Mouse (Mus musculus): ENCODE measurements around the gene Pate4.
A peak's percentile ranks its signal among the peaks of the same experiment; 100 is the strongest.
"Not testable (repeated sequence)": the region's sequence is repeated elsewhere in the genome, so short reads cannot be mapped to it uniquely, and the experiment has no call there.

Gene Pate4

DNA sequence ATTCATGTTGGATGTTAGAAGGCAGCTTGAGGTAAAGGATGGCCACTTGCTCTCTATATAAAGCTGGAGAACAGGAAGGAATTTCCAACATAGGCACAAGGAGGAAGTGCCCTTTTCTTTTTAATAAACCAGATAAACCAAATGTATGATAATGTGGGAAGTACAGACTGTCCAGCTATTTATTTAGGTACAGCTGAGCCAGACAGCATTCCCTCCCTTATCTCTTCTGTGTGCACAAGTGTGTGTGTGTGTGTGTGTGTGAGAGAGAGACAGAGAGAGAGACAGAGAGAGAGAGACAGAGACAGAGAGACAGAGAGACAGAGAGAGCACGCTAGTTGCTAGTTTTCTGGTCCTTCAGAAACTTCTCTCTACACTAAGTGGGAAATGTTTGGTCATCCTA, at the start of gene Pate4:
Gene Pate4 (minus strand): TSS at position 101 of the 400 bp plus-strand sequence.
- DNase-seq, result no peak

DNA sequence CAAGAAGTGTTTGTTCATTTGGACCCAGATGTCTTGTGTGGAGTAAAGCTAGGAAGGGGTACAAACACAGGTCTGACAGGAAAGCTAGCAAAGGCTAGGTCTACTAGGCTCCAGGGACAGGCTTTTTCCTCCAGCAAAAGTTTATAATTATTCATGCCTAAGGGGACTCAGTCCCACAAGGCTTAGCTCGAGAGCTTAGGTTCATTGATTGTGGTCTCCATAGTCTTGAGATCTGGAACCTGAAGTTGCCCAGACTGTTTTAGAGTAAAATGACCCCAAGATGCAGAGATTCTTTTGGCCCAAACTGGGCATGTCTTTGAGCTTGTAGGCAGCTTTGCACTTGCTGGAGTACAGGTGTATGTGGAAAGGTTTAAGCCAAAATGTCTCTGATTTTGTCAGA, 36.4 kb upstream of the Pate4 start, which contains the start of gene Pate3:
Gene Pate3 (minus strand): TSS at position 101 of the 400 bp plus-strand sequence.
- DNase-seq, result no peak

DNA sequence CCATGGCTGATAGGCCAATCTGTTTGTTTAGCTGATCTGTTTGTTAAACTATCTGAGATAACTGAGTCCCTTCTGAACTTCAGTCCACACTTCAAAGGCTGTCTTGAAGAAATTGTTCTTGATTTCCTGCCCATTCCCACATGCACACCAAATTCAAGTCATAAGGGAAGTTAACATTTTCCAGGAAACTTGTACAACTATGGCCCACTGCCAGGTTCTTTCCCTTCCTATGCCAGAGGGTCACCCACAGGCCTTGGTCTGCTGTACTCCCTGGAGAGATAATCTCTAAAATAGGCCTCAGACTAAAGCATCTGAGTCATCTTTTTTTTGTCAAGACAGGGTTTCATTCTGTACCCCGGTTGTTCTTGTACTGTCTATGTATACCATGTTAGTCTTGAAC, 21.2 kb upstream of the Pate4 start:
- DNase-seq, result no peak

DNA sequence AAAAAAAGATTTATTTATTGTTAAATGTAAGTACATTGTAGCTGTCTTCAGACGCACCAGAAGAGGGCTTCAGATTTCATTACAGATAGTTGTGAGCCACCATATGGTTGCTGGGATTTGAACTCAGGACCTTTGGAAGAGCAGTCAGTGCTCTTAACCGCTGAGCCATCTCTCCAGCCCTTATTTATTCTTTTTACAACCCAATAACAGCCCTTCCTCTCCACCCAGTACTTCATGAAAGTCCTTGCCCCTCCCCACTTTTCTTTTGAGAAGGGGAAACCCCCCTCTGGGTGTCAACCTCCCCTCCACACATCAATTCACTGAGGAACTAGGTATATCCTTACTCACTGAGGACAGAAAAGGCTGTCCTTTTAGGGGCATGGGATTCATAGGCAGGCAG, 5.0 kb upstream of the Pate4 start:
- DNase-seq, result not testable (repeated sequence)

DNA sequence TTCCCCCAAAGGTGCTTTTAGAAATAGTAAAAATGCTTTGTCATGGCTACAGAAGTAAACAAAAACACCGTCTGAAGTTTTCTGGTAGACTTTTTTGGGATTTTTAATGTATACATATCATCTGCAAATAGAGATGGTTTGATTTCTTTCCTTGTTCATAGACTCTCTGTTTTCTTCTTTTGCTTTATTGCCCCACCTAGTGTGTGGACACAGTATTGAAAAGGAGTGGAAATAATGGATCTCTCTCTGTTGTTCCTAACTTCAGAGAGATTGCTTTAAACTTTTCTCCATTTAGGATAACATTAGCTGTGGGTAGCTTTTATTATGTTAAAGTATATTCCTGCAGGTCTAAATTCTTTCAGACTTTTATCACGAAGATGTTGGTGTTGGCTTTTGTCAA, 2.3 kb upstream of the Pate4 start:
- no peak for DNase-seq

DNA sequence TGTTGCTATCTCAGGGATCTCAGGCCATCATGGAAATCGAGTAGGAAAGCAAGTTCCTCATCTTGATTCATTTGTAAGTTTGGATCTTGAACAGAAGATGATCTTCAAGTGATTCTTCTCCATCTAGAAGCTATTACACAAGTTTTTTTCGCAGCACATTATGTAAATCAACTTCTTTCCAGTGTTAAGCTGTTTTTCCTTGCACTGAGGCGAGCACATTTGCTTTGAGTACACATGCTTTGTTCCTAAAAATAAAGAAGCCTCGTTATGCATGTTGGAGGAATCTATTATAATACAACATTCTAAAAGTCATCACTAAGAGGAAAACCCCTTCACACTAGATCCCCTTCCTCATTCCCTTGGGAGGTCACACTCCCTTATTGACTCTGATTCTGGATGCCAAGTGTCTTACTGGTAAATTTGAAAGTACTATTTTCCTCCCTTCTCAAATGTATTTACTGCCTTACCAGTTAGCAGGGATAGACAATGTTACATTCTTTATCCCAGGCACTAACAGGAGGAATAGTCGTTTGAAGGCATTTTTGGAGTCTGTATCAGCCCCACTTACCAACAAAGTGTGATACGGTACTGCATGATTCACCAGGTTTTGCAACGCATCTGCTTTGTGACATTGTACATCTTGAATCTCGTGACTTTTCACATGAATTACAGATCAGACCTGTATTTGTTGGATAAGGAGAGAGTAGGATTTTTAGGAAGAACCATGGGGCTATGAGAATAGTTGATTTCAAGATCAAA, 3.9 kb downstream of the Pate4 start:
- DNase-seq, result no peak

DNA sequence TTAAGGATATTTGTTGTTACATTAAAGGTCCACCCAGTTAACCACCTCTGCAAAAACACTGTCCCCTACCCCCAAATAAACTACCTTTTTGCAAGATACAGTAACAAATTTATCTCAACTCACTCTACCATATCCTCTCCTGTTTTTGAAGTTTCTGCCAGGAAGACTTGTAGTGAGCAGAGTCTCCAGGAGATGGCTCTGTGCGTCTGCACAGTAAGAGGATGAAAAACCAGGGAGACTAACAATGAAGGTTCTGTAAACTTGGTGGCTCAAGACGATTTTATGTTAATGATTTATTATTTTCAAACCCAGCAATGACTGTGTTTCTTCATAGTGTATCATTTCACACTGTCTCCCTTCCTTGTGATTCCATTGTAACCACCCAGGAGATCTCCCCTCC, 18.8 kb downstream of the Pate4 start:
- DNase-seq, result peak; percentile 20

DNA sequence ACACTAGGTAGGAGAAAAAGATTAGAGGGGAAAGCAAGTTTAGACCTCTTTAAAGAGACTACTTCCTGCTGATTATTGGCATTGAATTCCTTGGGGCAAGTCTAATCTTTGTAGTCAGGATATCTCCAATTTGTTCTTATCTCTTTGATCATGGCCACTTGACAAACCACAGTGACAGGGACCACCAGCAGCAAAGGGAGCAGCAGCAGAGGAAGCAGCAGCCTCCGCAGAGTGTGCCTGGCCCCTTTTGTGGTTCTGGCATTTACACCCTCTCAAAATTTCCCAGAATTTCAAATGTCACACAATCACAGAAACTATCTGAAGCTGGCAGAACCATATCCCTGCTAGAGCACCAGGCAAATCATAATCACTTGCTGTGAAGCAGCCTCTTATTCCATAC, 24.1 kb downstream of the Pate4 start:
- DNase-seq, result no peak

- peak; percentile 19 for DNase-seq
Measured at GRCm38 (mm10) chr9:35574416-35574815, 37.3 kb downstream of the Pate4 start.

- DNase-seq, result no peak
Measured at GRCm38 (mm10) chr9:35570663-35571062, 41.1 kb downstream of the Pate4 start.

- peak; percentile 95 for DNase-seq
Measured at GRCm38 (mm10) chr9:35569571-35570534, 41.9 kb downstream of the Pate4 start, which contains the start of the genes Pate2 and Hyls1. TSS of gene Pate2 (plus strand) at chr9:35570284. TSS of gene Hyls1 (minus strand) at chr9:35570398.

- DNase-seq, result no peak
Measured at GRCm38 (mm10) chr9:35567995-35568394, 43.7 kb downstream of the Pate4 start.

- DNase-seq, result no peak
Measured at GRCm38 (mm10) chr9:35564536-35565240, 47.1 kb downstream of the Pate4 start.

- no peak for DNase-seq
Measured at GRCm38 (mm10) chr9:35561583-35561982, 50.2 kb downstream of the Pate4 start.

- no peak for DNase-seq
Measured at GRCm38 (mm10) chr9:35561076-35561475, 50.7 kb downstream of the Pate4 start.

- peak; percentile 85 for DNase-seq
Measured at GRCm38 (mm10) chr9:35559009-35559890, 52.5 kb downstream of the Pate4 start.

- peak; percentile 66 for DNase-seq
Measured at GRCm38 (mm10) chr9:35558257-35559008, 53.3 kb downstream of the Pate4 start, which contains the start of the genes Ddx25 and Pus3. TSS of gene Ddx25 (minus strand) at chr9:35558528. TSS of gene Pus3 (plus strand) at chr9:35558595.
